Mouse (Mus musculus) ovary, adult 2 months (tissue): Measurements from ENCODE around the gene Ccr10. TPM values are rescaled to one million over a fixed set of nuclear protein-coding genes. Genes with fewer than 3 reads are reported as not detected.

Source experiments
- polyA plus RNA-seq: library from polyadenylated mRNA; depleted of rRNA; stranded (reverse); fragments of >200 nt; gene quantifications from 2 replicates; pipeline ENCODE4 v1.2.3, GENCODE M21; 2012; rRNA removed

Ccr10 gene
- 0.78 and 0.87 TPM in 2 replicates for polyA plus RNA-seq

DNA sequence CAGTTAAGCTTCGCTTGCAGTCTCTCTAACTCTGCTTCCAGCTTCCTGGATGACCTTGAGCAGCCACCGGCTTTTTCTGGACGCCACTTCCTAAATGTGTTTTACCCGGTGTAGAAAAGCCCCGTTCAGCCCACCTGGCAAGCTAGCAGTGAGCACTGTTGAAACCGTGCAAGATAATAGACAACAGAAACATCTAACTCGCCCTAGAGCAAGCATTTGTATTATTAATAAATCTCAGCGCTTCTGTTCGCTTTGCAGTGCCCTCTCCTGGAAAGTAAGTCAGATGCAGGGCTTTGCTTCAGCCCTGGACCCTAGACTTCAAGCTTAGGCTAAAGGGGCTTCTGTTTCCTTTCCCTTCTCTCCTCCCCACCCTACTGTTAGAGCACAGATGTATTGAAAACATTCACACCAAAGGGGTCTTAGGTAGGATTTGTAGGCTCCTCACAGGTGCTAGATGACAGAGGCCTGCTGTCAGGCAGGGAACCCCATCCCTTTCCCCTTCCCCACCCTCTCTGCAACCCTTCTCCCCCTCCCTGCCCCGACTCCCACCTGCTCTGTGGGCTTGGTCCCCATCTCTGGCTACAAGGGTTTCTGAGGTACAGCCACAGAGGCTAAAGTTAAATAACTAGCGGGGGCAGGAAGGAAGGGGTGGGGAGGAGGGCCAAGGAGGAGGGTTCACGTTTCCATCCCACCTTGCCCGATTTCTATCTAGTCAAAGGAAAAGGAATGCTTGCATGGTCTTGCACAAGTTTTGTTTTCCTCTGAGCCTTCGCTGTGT, at the start of gene Ccr10:
Gene Ccr10 (minus strand): TSS at position 593 of the 778 bp plus-strand sequence.

GRCm38 (mm10) chr11:101170811-101171610, 4.2 kb downstream of the Ccr10 start, which contains the start of gene Plekhh3:
Gene Plekhh3, minus strand, starts transcription at chr11:101171351.

GRCm38 (mm10) chr11:101170354-101170810, 4.9 kb downstream of the Ccr10 start, which contains the start of gene Cntnap1:
Gene Cntnap1, plus strand, starts transcription at chr11:101170523.

DNA sequence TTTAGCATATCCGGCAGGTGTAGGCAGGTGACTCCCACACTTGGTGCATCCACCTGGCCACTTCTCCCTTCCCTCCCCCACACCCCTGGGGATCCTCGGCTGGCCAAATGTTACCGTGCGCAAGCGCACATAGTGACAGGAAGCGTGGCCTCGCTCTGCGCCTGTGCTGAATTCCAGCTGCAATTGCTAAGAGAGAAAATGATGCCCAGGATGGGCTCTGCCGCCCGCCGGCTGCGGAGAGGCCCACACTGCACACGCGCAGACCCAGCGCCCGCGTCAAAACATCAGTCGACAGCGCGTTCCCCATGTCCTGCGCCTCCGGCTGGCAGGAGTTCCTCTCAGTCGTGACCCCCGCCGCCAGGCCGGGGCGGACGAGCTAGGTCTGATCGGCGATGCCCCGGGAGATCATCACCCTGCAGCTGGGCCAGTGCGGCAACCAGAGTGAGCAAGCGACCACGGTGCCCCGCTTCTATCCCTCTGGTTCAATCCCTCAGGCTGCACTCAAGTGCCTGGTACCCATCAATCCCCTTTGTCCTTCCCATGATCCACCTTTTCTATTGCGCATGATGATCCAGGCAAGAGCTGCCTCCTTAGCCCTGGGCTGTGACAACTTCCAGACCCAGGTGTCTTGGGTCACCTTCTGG, 19.4 kb downstream of the Ccr10 start, which contains the start of gene Tubg2:
Gene Tubg2 (plus strand): TSS at position 180 of the 644 bp plus-strand sequence.

Other genes with a start within 250 kb of the Ccr10 start
- gene Stat3, start 235.9 kb downstream of the Ccr10 start, polyA plus RNA-seq, result 120 and 122 TPM in 2 replicates
- gene Cavin1, start 204.6 kb downstream of the Ccr10 start, polyA plus RNA-seq, result 263 and 307 TPM in 2 replicates
- gene Atp6v0a1, start 166.0 kb downstream of the Ccr10 start, polyA plus RNA-seq, result 61.8 and 84.5 TPM in 2 replicates
- gene Naglu, start 105.4 kb downstream of the Ccr10 start, polyA plus RNA-seq, result 124 and 125 TPM in 2 replicates
- gene Hsd17b1, start 97.0 kb downstream of the Ccr10 start, polyA plus RNA-seq, result 267 and 378 TPM in 2 replicates
- gene Coasy, start 92.9 kb downstream of the Ccr10 start, polyA plus RNA-seq, result 122 and 140 TPM in 2 replicates
- 23.9 and 36.2 TPM in 2 replicates for gene Mlx, start 88.2 kb downstream of the Ccr10 start, polyA plus RNA-seq
- gene Psmc3ip, start 80.0 kb downstream of the Ccr10 start, polyA plus RNA-seq, result 1.7 and 2.1 TPM in 2 replicates
- 59.4 and 75.1 TPM in 2 replicates for gene Retreg3, start 55.5 kb downstream of the Ccr10 start, polyA plus RNA-seq
- gene Tubg1, start 55.5 kb downstream of the Ccr10 start, polyA plus RNA-seq, result 11.5 and 16.8 TPM in 2 replicates
- gene Tubg2, start 19.5 kb downstream of the Ccr10 start, polyA plus RNA-seq, result 8.2 and 11.3 TPM in 2 replicates
- 12.6 and 13.4 TPM in 2 replicates for gene Cntnap1, start 4.9 kb downstream of the Ccr10 start, polyA plus RNA-seq
- gene Plekhh3, start 4.1 kb downstream of the Ccr10 start, polyA plus RNA-seq, result 89.1 and 109 TPM in 2 replicates
- gene Ezh1, start 51.0 kb upstream of the Ccr10 start, polyA plus RNA-seq, result 33.7 and 37.5 TPM in 2 replicates
- 128 and 138 TPM in 2 replicates for gene Ramp2, start 70.6 kb upstream of the Ccr10 start, polyA plus RNA-seq
- gene Vps25, start 78.3 kb upstream of the Ccr10 start, polyA plus RNA-seq, result 49.4 and 63.9 TPM in 2 replicates
- gene Wnk4, start 85.1 kb upstream of the Ccr10 start, polyA plus RNA-seq, result 11.7 and 13.1 TPM in 2 replicates
- gene Cntd1, start 103.6 kb upstream of the Ccr10 start, polyA plus RNA-seq, result 0.13 and 0.33 TPM in 2 replicates
- 236 and 502 TPM in 2 replicates for gene Coa3, start 103.7 kb upstream of the Ccr10 start, polyA plus RNA-seq
- gene Becn1, start 126.8 kb upstream of the Ccr10 start, polyA plus RNA-seq, result 129 and 200 TPM in 2 replicates
- gene Psme3, start 140.8 kb upstream of the Ccr10 start, polyA plus RNA-seq, result 45.8 and 60.3 TPM in 2 replicates
- 9.2 and 10.4 TPM in 2 replicates for gene Aoc2, start 149.6 kb upstream of the Ccr10 start, polyA plus RNA-seq
- 104 and 107 TPM in 2 replicates for gene Aoc3, start 155.2 kb upstream of the Ccr10 start, polyA plus RNA-seq
- gene G6pc, start 192.1 kb upstream of the Ccr10 start, polyA plus RNA-seq, result 0.10 and 0.18 TPM in 2 replicates
- 29.9 and 36.8 TPM in 2 replicates for gene Aarsd1, start 242.2 kb upstream of the Ccr10 start, polyA plus RNA-seq
- gene Gm27029, start 249.4 kb upstream of the Ccr10 start, polyA plus RNA-seq, result 0.37 and 0.47 TPM in 2 replicates
- 29.4 TPM in 2 replicates for gene Rundc1, start 249.6 kb upstream of the Ccr10 start, polyA plus RNA-seq
- 3.0 and 3.7 TPM in 2 replicates for gene Ptges3l, start 249.9 kb upstream of the Ccr10 start, polyA plus RNA-seq